Mouse (Mus musculus) left cerebral cortex, postnatal 25 days (tissue): Measurements from ENCODE around the gene Med26. TPM values are rescaled to one million over a fixed set of nuclear protein-coding genes. Genes with fewer than 3 reads are reported as not detected.
A peak's percentile ranks its signal among the peaks of the same experiment; 100 is the strongest.

Experiments used
- DNase-seq, 2 experiments: peaks; one replicate each; pipeline ENCODE4 v3.0.0; 2022; ENCODE audit warnings: low spot score in 2 of 2, mixed read lengths in 1 of 2
- intact Hi-C: fragments of 180-260 bp; cut with DNase I; formaldehyde crosslinking; loops from one replicate; pipeline ENCODE4 v1.15.1; 2025
- total RNA-seq, 2 experiments: library from RNA; stranded (reverse); gene quantifications; 2 replicates each; pipeline ENCODE4 v1.2.3; 2021

The Med26 gene
- 10 to 100 TPM in 1 of 2 experiments, 1 to 10 TPM in 1; 9.5 to 10.4 TPM for total RNA-seq

- DNase-seq: peak; percentile 98 to 99
- intact Hi-C loops: loop anchor here (1.0 to 5.0 kb wide), 3 partner anchors 23 to 71 kb away; partner anchors contain the start of genes Cherp, Slc35e1 and Smim7
Observed at GRCm38 (mm10) chr8:72547802-72548643, at the start of gene Med26. Gene Med26, minus strand, starts transcription at chr8:72548270.

- DNase-seq: peak in 1 of 2 experiments; percentile 26
- intact Hi-C loops: no loop called here
Observed at GRCm38 (mm10) chr8:72590198-72590597, 42.1 kb upstream of the Med26 start.

GRCm38 (mm10) chr8:72589286-72589685 is 41.2 kb upstream of the Med26 start:
- intact Hi-C loops: no loop called here
- peak; percentile 74 to 95 for DNase-seq

GRCm38 (mm10) chr8:72588865-72589264 is 40.8 kb upstream of the Med26 start:
- intact Hi-C loops: no loop called here
- DNase-seq: peak in 1 of 2 experiments; percentile 73

- intact Hi-C loops: no loop called here
- peak in 1 of 2 experiments; percentile 45 for DNase-seq
Observed at GRCm38 (mm10) chr8:72587806-72588205, 39.7 kb upstream of the Med26 start.

GRCm38 (mm10) chr8:72584390-72584789 is 36.3 kb upstream of the Med26 start:
- no peak for DNase-seq
- intact Hi-C loops: no loop called here

GRCm38 (mm10) chr8:72583056-72583771 is 35.1 kb upstream of the Med26 start:
- peak in 1 of 2 experiments; percentile 17 for DNase-seq
- intact Hi-C loops: no loop called here

GRCm38 (mm10) chr8:72579374-72579773 is 31.3 kb upstream of the Med26 start:
- DNase-seq: no peak
- intact Hi-C loops: no loop called here

- intact Hi-C loops: no loop called here
- DNase-seq: no peak
Observed at GRCm38 (mm10) chr8:72577941-72578340, 29.9 kb upstream of the Med26 start.

- no peak for DNase-seq
- intact Hi-C loops: no loop called here
Observed at GRCm38 (mm10) chr8:72577266-72577665, 29.2 kb upstream of the Med26 start.

GRCm38 (mm10) chr8:72575915-72576314 is 27.8 kb upstream of the Med26 start:
- intact Hi-C loops: no loop called here
- DNase-seq: no peak

GRCm38 (mm10) chr8:72573450-72573849 is 25.4 kb upstream of the Med26 start:
- intact Hi-C loops: no loop called here
- peak; percentile 26 to 52 for DNase-seq

GRCm38 (mm10) chr8:72572507-72572906 is 24.4 kb upstream of the Med26 start:
- intact Hi-C loops: no loop called here

GRCm38 (mm10) chr8:72571611-72572473 is 23.8 kb upstream of the Med26 start, which contains the start of gene Tmem38a:
Gene Tmem38a, plus strand, starts transcription at chr8:72572055.
- intact Hi-C loops: loop anchor here (2.0 kb wide), 1 partner anchor 23 kb away; the partner anchor contains the start of gene Med26

More at GRCm38 (mm10) chr8:72572507-72572906, 24.4 kb upstream of the Med26 start:
- DNase-seq: no peak

GRCm38 (mm10) chr8:72570633-72571610 is 22.9 kb upstream of the Med26 start, which contains the start of gene Smim7:
Gene Smim7, minus strand, starts transcription at chr8:72571088.
- DNase-seq: peak; percentile 98 to 99

More at GRCm38 (mm10) chr8:72571611-72572473, 23.8 kb upstream of the Med26 start, which contains the start of gene Tmem38a:
- DNase-seq: peak; percentile 80 to 87

GRCm38 (mm10) chr8:72565970-72566369 is 17.9 kb upstream of the Med26 start:
- intact Hi-C loops: no loop called here
- DNase-seq: no peak

More at GRCm38 (mm10) chr8:72570633-72571610, 22.9 kb upstream of the Med26 start, which contains the start of gene Smim7:
- intact Hi-C loops: loop anchor here (2.0 kb wide), 1 partner anchor 22 kb away; the partner anchor contains the start of gene Med26

- intact Hi-C loops: no loop called here
Observed at GRCm38 (mm10) chr8:72561111-72561689, 13.1 kb upstream of the Med26 start.

More at GRCm38 (mm10) chr8:72561111-72561689, 13.1 kb upstream of the Med26 start:
- peak in 1 of 2 experiments; percentile 37 for DNase-seq
